Mouse (Mus musculus) brain, embryonic 14.5 days (tissue): ENCODE data around the gene Eef1g. TPM values are rescaled to one million over a fixed set of nuclear protein-coding genes. Genes with fewer than 3 reads are reported as not detected.

Experiments used
- DNase-seq: peaks from one replicate; pipeline ENCODE4 v3.0.0-alpha.2; 2011; ENCODE audit warnings: low read depth
- CTCF ChIP-seq: fragments of 200-500 bp; IDR thresholded peaks from 2 replicates; pipeline ENCODE4 v1.5.1; 2012; ENCODE audit warnings: inconsistent platforms, mild to moderate bottlenecking, moderate library complexity, borderline replicate concordance; ENCODE audit not compliant: insufficient read depth, insufficient read length; ENCODE audit errors: extremely low read depth
- POLR2A ChIP-seq: fragments of 200-500 bp; IDR thresholded peaks from 2 replicates; pipeline ENCODE4 v1.6.1; 2012; ENCODE audit warnings: mild to moderate bottlenecking, inconsistent platforms, borderline replicate concordance; ENCODE audit not compliant: poor library complexity, insufficient read depth, insufficient read length, severe bottlenecking; ENCODE audit errors: extremely low read depth
- polyA plus RNA-seq: library from polyadenylated mRNA; depleted of rRNA; stranded (reverse); fragments of >200 nt; gene quantifications from 2 replicates; pipeline ENCODE4 v1.2.3, GENCODE M21; 2012

Gene Eef1g
- polyA plus RNA-seq, 1 experiment = 527 TPM

DNA sequence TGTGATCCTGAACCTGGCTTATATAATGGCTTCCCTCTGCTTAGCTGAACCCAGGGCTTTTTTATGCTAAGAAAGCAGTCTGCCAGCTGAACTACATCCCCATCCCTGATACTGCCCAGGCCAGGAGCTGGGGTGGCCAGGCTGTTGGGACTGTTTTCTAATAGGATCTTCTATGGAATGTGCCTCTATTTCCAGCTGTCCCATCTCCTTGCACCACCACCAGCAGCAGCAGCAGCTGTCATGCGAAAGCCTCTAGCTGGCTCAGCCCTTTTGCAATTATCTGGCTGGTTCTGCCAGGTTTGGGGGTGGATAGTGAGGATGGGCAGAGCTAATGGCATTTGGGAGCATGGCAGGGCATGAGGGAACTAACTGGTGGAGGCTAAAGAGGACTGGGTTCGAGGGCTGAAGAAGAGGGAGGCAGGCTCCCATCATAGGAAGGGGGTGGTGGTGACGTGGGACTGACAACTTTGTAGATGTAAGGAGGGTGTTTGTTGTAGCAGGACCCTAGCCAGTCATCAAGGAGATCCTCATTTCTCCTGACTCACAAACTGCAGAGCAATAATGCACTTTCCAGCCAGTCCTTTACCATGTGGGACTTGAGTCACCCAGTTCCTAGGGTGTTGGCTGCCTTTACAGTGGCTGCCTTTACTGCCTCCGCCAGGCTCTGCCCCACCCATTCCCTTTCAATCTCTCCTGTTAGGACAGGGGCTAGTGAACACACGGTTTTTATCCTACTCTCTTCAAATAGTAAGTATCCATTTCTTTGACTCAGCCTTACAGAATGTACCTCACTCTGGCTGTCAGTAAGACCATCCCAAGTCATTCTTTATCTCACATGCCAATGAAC lies 15.7 kb downstream of the Eef1g start:
- no peak for TF ChIP-seq POLR2A
- TF ChIP-seq CTCF = no peak
- DNase-seq = no peak

DNA sequence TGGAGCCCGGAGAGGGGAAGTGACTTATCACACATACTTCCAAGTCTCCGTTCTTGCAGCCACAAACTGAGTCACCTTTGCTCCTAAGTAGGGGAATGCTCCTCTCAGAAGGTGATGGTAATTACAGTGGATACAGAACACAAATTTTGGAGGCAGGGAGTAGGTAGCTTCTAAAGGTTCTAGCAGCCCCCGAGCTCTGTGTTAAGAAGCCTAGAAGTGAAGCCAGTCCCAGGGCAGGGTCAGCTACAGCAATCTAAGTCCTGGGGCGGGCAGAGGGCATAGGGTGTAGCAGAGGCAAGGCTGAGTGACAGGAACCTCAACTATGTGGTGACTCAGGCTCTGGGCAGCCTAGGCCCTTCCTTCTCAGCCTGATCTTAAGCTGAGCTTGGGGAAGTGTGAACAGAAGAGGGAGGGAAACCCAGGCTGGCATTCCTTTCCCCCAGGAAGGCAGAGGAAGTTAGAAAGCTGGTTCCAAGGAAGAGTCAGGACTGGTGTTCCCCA lies 16.4 kb downstream of the Eef1g start:
- DNase-seq = peak; percentile 6
- TF ChIP-seq CTCF = no peak
- TF ChIP-seq POLR2A = no peak

DNA sequence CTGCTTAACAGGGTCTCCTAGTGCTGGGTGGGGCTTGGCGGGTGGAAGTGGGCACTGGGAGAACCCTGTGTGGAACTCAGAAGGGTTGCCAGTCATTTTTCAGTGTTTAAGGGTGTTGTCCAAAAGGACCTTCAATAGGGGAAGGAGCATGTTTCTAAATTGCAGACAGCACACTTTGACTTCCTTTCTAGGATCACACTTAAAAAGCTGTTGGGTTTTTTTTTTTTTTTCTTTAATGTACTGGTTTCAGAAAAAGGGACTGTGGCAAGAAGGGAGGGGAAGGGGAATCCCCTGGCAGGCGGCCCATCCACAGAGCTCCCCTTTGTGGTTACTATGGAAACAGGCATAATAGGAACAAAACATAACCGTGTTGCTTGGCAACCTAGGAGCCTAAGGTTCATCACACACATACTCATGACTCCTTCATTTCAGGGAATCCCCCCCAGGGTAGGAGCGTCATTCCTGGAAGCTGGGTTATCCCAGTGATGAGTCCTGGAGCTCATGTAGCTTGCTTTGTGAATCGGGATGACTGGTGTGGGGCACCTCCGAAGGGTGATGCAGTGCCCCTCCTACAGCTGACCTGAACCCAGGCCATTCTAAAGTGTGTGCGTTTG lies 17.5 kb downstream of the Eef1g start:
- peak; percentile 96 for DNase-seq
- TF ChIP-seq POLR2A (no peak), CTCF (no peak)

DNA sequence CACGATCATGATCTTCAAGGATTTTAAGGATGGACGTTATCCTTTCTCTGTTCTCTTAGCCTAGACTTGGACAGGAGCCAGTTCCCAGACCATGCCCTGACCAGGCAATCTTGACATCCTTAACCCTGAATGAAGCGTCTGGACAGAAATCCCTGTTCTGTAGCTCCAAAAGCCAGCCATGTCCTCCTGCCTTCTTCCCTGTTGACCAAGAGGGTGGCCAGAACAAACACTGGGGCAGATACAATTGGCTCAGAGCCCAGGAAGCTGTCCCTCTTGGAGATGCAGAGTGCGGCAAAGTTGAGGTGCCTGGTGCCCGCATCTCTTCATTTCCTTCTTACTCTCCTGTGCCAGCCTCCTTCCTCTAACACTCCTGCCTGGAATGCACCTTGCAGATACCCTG lies 19.1 kb downstream of the Eef1g start:
- TF ChIP-seq CTCF (no peak), POLR2A (no peak)
- peak; percentile 7 for DNase-seq

DNA sequence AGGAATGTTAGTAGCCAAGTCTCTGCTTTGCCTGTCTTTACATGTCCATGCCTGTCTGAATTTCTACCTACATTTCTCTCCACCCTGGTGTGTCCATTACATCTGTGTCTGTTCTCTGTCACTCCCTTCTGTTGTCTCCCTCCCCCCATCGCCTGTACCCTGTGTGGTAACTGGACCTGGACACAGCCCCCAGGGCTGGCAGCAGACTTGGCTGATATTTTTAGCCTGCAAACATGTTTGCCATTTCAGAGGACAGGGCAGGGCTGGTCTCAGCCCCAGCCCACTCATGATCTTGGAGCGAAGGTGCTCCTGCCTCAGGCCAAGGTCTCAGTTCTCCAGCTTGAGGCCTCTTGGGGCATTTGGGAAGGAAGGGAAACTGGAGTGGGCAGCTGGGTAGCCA lies 21.0 kb downstream of the Eef1g start:
- DNase-seq = no peak
- TF ChIP-seq CTCF (no peak), POLR2A (no peak)

DNA sequence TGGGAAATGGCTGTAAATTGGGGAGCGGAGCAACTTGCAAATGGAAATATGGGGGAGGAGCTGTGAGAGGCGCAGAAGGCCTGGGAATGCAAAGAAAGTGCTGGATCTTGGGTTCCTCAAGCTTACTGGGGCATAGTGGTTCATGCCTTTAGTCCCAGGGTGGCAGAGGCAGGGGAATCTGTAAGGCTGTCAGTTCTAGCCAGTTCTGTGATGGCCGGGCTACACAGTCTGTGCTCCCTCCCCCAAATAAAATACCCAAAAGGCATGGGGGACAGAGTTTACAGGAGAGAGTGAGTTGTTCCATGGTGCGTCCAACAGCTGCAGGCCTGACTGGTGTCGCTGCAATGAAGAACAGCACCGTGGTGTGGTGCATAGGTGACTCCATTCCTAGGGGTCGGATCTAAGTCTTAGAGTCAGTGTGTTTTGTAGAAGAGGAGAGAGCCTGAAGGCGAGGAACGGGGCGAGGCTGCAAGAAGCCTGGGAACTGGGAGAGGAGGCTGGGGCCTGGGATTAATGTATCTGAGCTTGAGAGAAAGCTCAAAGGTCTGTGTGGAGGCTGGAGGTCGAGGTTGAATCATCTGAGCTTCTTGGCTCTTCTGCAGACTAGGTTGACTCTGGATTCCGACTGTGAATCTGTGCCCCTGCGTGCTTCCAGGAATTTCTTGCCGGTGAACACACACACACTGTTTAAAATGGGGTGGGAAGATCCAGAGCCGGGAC lies 21.7 kb downstream of the Eef1g start:
- TF ChIP-seq CTCF = no peak
- no peak for TF ChIP-seq POLR2A

DNA sequence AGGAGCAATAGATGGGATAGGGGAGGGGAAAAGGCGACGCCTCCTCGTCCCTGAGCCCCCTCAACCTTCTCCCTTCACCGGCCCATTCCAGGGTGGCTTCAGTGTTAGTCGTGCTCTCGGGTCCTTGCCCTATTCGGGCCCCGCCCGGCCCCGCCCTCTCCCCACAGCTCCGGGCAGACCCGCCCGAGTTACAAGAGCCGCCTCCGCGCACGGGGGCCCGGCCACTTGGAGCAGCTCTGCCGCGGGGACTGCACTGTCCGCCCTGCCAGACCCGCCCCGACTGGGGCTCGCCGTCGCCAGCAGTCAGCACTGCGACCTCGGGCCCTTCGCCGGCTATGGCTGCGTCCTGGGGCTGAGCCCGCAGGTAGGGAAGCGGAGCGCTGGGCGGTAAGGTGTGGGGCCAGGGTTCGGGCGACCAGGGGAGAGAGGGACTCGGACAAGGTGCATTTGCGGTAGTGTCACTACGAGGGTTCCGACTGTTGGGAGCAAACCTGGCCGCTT lies 22.3 kb downstream of the Eef1g start, which contains the start of gene Ahnak:
Ahnak (plus strand) TSS at position 219 of the 501 bp plus-strand sequence.
- TF ChIP-seq CTCF (no peak), POLR2A (no peak)
- DNase-seq = peak; percentile 39

More for the DNA sequence above, 21.7 kb downstream of the Eef1g start:
- DNase-seq = no peak

DNA sequence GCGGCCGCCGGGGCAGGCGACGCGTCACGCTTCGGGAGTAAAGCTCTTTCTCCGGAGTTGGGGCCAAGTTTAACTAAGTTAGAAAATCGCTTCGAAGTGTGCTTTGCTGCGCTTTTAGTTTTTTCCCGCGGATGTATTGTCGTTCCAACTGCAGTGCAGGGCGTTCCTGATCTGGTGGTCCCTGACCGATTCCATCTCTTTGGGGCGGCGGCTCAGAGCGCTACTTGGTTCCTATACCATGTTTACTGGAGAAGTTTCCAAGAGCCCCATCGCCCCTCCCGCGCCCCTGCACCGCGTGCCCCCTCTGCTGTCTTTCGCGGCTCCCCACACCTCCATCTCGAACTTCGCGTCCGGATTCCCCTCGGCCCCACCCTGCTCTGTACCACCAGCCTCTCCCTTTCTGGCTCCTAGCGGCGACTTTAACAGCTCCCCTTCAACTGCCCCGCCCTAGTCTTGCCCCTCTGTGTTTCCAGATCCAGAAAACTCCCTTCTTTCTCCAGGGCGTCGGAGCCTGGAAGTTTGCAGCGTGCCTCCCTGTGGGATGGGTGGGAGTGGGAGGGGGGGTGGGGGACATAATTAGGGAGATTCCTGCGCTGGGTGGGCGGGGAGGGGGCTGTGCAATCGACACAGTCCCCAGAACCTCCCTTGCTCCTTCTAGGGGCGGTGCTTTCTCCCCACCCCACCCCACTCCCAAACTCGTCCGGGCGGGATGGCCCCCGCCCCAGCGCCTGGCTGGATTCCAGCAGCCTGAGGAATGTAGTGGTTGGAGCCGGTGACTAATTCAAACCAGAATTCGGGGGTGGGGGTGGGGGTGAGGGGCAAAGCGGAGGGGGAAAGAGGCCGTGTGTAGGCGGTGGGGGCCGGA lies 23.0 kb downstream of the Eef1g start:
- peak; percentile 81 for DNase-seq
- TF ChIP-seq CTCF (peak; percentile 27; the same call in 1 of the 2 replicates), POLR2A (no peak)

DNA sequence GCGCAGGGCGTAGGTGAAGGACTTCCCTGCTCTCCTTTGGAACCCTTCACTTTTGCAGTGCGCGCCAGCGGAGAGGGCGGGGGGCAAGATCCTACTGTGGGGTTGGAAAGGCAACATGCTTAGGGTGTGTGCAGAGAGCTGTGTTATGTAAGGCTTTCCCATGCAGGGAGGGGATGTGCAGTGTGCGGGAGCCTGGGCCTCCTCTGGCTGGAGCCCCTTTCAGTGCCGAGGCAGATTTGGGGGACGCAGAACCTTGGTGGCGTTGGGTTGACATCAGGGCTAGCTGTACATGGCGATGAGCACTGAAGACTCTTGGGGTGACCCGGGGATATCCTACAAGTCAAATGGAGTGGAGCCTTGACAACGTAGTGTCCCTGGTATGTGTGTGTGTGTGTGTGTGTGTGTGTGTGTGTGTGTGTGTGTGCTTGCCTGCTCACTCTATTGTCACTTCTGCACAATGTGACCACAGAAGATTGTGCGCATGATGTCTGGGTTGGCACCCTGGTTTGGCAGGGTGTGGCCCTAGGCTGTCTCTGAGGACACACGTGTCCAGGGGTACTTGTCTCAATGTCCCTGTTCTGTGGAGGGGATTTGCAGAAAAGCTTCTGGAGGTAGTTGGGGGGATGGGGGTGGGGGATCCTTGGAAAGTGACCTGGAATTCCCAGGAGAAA lies 23.7 kb downstream of the Eef1g start:
- TF ChIP-seq CTCF (no peak), POLR2A (no peak)
- no peak for DNase-seq
